Mouse (Mus musculus) layer of hippocampus, postnatal 25 days (tissue): ENCODE measurements around the gene Mto1. TPM values are rescaled to one million over a fixed set of nuclear protein-coding genes. Genes with fewer than 3 reads are reported as not detected.

ENCODE experiments used
- DNase-seq, 2 experiments: peaks; one replicate each; pipeline ENCODE4 v3.0.0; 2022; ENCODE audit warnings: mixed read lengths in 2 of 2, low spot score in 1 of 2; ENCODE audit errors: extremely low spot score in 1 of 2
- total RNA-seq, 2 experiments: library from RNA; stranded (reverse); gene quantifications; 2 replicates each; pipeline ENCODE4 v1.2.3; 2021

Mto1 gene
- 10 to 100 TPM; 20.6 to 23.7 TPM for total RNA-seq

GRCm38 (mm10) chr9:78447973-78448873 is at the start of gene Mto1, which contains the start of gene Gm17324:
Mto1 (plus strand) TSS chr9:78448208.
Gm17324 (minus strand) TSS chr9:78448786.
- peak; percentile 82 to 85 for DNase-seq

GRCm38 (mm10) chr9:78400570-78400969 is 47.4 kb upstream of the Mto1 start:
- no peak for DNase-seq

GRCm38 (mm10) chr9:78401596-78401995 is 46.4 kb upstream of the Mto1 start:
- DNase-seq: no peak

- DNase-seq: no peak
These were observed 20.6 kb upstream of the Mto1 start for GRCm38 (mm10) chr9:78427362-78427781.

GRCm38 (mm10) chr9:78428185-78428584 is 19.8 kb upstream of the Mto1 start:
- DNase-seq: no peak

- no peak for DNase-seq
These were observed 19.1 kb upstream of the Mto1 start for GRCm38 (mm10) chr9:78428870-78429432.

- no peak for DNase-seq
These were observed 18.5 kb upstream of the Mto1 start for GRCm38 (mm10) chr9:78429551-78429950.

- DNase-seq: no peak
These were observed 17.5 kb upstream of the Mto1 start for GRCm38 (mm10) chr9:78430486-78430885.

GRCm38 (mm10) chr9:78432471-78432870 is 15.5 kb upstream of the Mto1 start:
- DNase-seq: no peak

GRCm38 (mm10) chr9:78439426-78439825 is 8.6 kb upstream of the Mto1 start:
- DNase-seq: no peak

GRCm38 (mm10) chr9:78442237-78442578 is 5.8 kb upstream of the Mto1 start:
- DNase-seq: no peak

- no peak for DNase-seq
These were observed 5.2 kb upstream of the Mto1 start, which contains the start of gene Cgas for GRCm38 (mm10) chr9:78442579-78443392. Cgas (minus strand) TSS chr9:78443237.

GRCm38 (mm10) chr9:78447606-78447972 is 419 bp upstream of the Mto1 start:
- DNase-seq: no peak

- DNase-seq: no peak
These were observed 2.4 kb downstream of the Mto1 start for GRCm38 (mm10) chr9:78450404-78450803.

- DNase-seq: no peak
These were observed 3.4 kb downstream of the Mto1 start for GRCm38 (mm10) chr9:78451382-78451781.

GRCm38 (mm10) chr9:78457026-78457425 is 9.0 kb downstream of the Mto1 start:
- no peak for DNase-seq

GRCm38 (mm10) chr9:78463337-78463736 is 15.3 kb downstream of the Mto1 start:
- DNase-seq: no peak

- no peak for DNase-seq
These were observed 17.7 kb downstream of the Mto1 start for GRCm38 (mm10) chr9:78465725-78466124.

- DNase-seq: no peak
These were observed 25.6 kb downstream of the Mto1 start for GRCm38 (mm10) chr9:78473588-78473987.

GRCm38 (mm10) chr9:78474270-78474669 is 26.3 kb downstream of the Mto1 start:
- DNase-seq: no peak

GRCm38 (mm10) chr9:78474771-78475382 is 26.9 kb downstream of the Mto1 start:
- DNase-seq: no peak
